Mouse (Mus musculus) spleen, postnatal 10 days (tissue): ENCODE measurements around the gene Ankrd7.
A peak's percentile ranks its signal among the peaks of the same experiment; 100 is the strongest.
"Not testable (repeated sequence)": the region's sequence is repeated elsewhere in the genome, so short reads cannot be mapped to it uniquely, and the experiment has no call there.

Source experiments
- DNase-seq, 2 experiments: peaks; one replicate each; pipeline ENCODE4 v3.0.0; 2021 to 2022; ENCODE audit warnings: low spot score in 2 of 2

Gene Ankrd7

DNA sequence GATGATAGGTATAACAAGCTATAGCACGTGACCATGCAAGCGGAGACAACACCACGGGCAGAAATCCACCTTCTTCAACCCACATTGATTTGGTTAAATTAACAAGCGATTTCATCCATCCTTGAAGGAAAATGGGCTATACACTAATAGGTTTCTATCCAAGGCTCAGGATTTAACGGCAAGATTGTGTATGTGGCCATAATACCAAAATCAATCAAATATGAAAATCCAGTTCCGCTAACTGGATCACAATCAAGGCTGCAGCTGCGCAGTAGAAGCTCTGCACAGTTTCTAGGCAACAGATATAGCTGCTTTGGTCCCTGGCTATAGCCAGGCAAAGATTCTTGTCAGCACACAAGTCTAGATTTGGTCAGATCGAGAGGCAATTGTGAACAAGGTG is at the start of gene Ankrd7:
Ankrd7 (plus strand) TSS at position 301 of the 400 bp plus-strand sequence.
- no peak for DNase-seq

DNA sequence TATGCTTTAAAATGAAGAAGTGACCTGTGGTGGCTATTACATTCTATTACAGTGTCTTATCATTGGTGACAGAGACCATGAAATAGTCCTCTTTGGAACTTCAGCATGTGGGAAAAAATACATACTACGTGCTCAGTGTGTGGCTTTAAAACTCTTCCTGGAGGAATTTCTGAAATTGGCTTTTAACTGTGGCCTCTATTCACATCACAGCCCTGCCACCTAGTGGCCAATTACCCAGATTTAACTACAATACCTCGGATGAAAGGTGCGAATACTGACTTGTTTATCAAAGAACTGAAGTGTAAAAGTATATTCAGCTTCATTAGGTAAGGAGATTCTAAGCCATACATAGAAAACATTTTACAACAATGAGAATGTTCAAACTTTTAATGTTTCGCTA is 46.8 kb upstream of the Ankrd7 start:
- peak in 1 of 2 experiments; percentile 48 for DNase-seq

DNA sequence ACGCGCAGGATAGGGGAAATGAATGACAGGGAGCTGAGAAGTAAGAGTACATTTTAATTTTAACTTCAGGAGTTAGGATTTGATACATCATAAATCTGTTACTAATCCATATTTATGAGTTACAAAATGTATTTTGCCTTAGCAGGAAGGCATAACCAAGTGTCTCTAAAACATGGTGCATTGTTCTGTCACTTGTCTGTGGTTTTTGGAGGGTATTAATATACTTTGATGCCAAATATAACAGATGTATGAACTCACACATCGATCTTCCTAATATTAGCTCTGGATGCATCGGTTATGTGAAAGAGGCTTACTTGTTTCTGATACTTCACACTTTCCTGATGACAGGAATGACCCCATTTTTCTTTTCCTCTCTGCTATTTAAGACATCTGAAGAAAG is 45.9 kb upstream of the Ankrd7 start:
- DNase-seq: no peak

DNA sequence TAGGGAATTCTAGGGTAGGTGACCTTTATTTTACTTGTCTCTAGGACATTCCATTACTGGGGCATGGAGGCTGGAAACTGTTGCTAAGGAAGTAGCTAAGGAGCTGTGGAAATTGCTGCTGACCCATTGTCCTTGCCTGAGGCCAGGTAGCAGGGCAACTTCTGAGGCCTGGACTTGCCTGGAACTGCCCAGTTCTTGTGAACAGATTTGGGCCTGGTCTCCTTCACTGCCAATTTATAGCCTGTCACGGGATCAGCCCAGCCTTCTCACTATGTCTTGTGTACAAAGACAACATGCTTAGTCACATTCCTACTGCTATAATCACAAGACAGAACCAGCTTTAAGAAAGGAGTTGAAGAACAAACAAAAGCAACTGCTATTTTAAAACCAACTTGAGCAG is 43.3 kb upstream of the Ankrd7 start:
- DNase-seq: no peak

DNA sequence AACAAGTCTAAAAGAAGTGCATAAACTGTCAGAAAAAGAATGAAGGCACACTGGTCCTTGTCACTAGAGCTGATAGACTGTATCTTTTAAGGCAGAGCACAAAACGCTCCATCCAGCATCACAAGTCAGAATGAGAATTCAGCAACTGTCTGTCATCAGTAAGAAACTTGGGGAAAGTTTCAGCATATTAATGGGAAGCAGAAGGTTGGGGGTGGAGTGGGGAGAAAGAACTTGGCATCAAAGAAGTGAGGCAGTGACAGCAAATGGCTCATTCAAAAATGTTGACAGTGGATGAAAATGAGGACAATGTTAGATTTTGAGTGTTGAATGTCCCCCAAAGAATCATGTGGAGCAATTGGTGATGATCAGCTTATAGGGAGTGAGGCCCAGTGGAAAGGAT is 33.2 kb upstream of the Ankrd7 start:
- DNase-seq: no peak

DNA sequence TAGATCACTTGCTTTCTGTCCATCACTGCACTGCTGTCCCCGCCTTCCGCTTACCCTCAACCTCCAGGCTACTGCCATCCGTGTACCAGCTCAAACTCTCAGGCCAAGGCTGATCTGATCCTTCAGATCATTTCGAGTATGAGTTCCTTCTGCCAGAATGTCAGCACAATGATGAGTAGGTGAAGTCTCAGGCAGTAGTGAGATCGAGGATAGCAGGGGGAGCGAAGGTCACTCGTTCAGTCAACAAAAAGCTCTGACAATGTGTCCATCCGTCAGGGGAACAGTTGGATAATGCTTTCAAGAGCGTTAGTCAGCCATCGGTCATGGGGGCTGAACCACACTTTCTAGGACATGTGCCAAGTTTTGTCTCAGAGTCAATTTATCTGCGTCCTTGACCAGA is 21.6 kb upstream of the Ankrd7 start:
- DNase-seq: not testable (repeated sequence)

DNA sequence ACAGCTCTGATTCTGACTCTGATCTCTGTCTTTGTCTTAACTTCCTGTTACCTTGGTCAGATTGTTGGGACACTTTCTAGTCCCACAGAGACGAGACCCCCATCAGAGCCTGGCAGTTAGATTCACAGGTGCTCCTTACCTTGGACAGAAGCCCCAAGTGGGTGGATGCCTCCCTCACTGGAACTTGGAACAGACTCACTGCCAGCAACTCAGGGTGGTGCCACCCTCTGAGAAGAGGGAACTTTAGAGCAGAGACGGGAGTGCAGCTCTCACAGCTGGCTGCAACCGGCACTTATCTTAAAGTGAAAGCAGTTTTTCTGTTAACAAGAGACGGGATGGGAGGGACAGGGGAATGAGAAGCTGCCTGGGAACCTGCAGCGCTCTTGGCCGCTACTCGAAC is 20.5 kb upstream of the Ankrd7 start:
- DNase-seq: not testable (repeated sequence)

DNA sequence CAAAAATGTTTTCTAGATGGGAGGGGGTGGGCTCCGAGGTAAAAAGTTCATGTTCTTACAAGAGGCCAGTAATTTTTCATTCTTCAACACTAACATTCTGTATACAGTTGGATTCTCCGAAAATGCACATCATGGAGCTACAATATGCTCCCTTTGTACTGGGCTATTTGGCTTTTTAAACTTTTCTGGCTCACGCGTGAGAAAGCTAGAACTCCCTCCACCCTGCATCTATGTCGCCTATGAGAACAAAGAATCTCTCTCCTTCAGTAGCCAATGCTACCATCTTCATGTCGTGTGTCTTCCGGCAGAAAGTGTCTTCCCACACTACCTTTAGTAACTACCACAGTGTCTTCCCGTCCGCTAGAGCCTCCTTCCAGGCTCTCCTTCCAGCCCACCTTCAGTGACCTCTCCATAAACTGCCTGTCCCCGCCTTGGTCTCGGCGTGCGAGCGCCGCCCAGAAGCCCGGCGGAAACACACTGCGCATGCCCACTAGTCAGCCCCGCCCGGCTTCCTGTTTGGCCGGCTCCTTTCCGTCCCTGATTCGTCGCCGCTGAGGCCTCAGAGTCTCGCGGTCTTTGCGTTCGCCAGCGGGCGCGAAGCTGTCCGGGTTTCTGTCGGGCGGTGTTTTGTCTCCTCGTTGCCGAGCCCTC is 17.9 kb upstream of the Ankrd7 start, which contains the start of gene Lsm8:
Lsm8 (plus strand) TSS at position 529 of the 651 bp plus-strand sequence.
- peak; percentile 88 to 97 for DNase-seq

DNA sequence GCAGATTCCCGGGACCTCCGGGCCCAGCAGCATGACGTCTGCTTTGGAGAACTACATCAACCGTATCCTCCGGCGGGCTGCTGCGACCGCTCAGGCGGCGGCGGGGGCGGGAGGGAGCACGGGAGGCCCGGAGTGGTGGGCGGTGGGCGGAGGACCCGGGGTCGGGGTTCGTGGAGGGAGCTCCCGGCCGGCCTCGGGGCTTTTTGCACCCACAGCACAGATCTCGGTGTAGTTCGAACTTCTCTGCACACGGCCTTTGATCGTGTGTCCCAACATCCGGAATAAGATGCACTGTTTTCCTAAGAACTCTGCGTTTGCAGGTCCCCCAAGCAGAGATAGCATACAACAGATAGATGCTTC is 17.4 kb upstream of the Ankrd7 start:
- no peak for DNase-seq

DNA sequence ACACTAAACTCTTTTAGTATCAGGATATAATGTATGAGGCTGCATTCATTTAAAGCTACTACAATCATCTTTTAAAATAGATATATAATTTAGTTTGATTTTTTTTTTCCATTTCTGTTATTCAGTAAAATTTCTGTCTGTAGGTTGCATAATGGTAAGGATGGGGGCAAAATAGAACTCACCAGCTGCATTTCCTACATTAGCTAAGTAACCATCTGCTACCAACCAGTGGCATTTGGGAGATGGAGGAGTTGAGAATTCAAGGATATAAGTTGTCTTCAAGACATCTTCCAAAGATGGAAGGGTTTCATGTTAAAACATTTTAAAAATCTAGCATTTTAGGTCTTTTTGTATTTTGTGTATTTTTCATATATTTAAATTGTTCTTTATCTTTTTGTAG is 10.8 kb upstream of the Ankrd7 start:
- DNase-seq: no peak

DNA sequence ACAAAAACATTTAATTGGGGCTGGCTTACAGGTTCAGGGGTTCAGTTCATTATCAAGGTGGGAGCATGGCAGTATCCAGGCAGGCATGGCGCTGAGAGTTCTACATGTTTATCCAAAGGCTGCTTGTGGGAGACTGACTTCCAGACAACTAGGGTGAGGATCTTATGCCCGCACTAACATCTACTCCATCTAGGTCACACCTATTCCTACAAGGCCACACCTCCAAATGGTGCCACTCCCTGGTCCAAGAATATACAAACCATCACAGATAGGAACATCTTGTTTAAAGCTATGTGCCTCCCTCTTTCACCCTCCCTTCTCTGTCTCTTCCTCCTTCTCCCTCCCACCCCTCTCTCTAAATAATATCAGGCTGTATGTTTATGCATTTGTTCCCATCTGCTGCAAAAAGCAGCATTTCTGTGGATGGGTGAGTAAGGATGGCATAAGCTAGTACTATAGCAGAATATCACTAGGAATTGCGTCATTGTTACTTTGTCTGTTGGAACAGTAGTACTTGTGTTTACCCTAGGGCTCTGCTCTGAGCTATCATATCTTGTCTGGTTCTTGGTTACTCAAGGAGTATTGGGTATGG is 9.5 kb upstream of the Ankrd7 start:
- DNase-seq: no peak

DNA sequence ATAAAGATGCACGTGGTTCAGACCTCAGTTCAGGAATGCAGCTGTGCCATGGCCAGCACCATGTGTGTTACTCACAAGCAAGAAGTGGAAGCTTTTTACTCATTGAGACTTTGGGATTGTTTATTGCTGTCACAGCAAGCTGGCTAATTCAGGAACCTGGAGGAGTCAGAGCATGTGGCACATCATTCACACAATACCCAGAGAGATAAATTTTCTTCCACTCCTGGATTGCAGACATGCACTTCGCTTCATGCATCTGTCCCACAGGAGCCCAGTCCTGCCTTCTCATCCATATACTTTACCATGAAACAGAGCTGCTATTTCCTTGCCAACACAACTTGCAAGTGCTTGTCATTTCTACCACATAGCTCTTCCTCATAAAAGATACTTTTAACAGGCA is 22.9 kb downstream of the Ankrd7 start:
- no peak for DNase-seq

DNA sequence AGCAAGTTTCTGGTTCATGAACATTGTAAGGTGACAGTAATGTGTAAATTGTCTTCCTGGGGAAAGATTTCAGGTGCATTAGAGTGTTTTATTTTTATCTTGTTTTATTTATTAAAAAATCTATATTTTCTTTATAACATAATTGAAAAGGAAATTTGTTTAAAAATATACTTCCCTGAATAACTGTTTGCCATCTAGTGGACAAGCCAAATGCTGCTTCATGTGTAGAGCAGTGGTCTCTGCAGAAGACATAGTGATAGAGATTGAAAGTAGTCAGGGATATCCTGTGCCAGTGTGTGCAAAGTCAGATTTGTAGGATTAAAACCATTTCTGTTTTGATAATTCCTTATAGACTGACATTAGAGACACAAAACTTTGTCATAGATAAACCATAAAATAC is 28.0 kb downstream of the Ankrd7 start:
- no peak for DNase-seq

DNA sequence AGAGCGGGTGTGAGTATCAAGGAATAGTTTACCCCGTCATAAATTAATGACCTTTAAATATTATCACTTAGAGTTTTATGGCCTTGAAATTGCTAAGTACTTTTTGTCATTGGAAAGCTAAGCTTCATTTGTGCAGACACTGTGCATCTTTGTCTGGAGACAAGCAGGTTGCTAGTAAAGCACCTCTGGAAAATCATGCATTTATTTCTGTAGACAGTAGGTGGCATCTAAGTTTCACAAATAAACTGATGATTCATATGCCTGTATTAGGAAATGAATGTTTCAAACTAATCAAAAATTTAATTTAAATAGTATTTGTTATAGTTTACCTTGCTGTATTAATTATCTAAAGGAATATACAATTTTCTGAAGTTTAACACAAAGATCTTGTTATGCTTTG is 41.1 kb downstream of the Ankrd7 start:
- no peak for DNase-seq

DNA sequence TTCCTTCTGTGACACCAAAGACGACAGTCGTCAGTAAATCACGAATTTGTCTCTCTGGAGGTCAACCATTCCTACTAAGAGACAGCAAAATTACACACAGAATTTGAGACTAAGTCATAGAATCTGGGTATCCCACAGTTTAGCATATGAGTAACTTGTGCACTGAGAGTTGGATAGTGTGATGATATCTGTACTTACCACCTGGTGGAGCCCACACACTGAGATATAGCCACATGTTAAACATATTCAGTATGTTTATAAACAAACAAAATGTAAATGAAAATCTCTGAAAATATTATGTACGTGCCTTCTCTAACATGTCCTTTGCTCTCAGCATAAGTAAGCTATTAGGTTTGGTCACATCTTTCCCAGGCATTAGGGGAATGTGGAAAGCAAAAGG is 47.1 kb downstream of the Ankrd7 start:
- DNase-seq: no peak

DNA sequence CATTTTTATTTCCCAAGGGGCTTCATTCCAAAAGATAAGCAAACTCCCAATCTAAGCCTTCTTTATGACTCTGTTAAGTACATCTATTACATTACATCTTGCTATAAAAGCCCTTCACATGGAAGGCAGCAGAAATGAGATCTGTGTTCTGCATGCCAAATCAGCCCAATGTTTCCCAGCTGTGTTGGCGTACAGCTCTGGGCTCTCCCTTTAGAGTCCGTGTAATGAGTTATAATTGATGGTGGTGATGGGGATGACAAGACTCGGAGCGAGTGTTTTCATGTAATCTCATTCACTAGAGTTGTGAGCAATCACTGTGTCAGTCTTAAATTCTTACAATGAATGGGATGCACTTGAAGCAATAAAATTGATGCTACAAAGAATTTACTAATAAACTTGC is 49.9 kb downstream of the Ankrd7 start:
- no peak for DNase-seq

DNA sequence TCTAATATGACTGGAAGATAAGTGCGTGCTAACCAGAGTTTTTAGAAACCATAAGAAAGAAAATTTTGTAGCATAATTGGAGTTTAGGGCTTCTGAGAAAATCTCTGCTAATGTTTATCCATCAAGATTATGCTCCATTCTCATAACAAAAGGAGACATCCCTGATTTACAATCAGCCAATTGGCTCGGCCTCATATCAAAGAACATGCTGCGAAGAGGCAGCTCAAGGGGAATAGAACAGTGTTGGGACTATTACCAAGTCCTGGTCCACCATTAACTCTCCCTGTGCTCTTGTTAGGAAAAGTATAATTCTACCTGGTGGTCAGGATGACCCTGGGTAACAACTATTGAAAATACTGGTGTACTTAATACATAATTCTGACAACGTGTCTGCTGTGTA is 50.4 kb downstream of the Ankrd7 start:
- no peak for DNase-seq
